Mouse (Mus musculus): ENCODE results near the gene Gp1bb.

GRCm38 (mm10) chr16:18588738-18589055 is 33.5 kb downstream of the Gp1bb start:
- TF ChIP-seq CTCF (IDR thresholded peaks at IDR 0.05; ENCODE audit: low read depth, low read length): no peak
- TF ChIP-seq GATA2 (IDR thresholded peaks at IDR 0.05; ENCODE audit: borderline replicate concordance, low read depth, low read length): no peak
- TF ChIP-seq TAL1 (conservative IDR thresholded peaks at IDR 0.05; ENCODE audit: low read depth, low read length): no peak
- TF ChIP-seq GATA1 (IDR thresholded peaks at IDR 0.05; ENCODE audit: borderline replicate concordance, low read length): no peak
